Mouse (Mus musculus): ENCODE results near the gene Stab2. TPM values are rescaled to one million over a fixed set of nuclear protein-coding genes. Genes with fewer than 3 reads are reported as not detected.

Stab2 gene
- polyA plus RNA-seq, 1 experiment from 2014 or later: 0.24 TPM

DNA sequence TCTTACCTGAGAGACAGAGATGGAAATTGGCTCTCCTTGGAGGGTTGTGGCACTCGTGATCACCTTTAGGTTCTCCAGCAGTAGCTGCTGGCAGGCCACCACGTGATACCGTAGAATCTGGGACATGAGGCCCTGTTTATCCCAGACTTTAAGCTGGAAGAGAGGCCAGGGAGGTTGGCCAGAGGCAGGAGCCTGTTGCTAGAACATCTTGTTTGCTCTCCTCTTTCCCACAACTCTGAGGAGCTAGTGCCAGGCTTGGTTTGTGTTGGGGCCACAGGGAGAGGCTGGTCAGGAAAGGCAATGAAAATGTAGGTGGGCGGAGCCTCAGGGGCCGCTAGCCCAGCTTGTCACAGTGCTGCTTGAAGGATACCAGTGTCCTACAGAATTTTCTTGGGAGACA lies 135.2 kb downstream of the Stab2 start:
- DNase-seq (ENCODE audit: low spot score) (no peak), ATAC-seq (peak; percentile 28; the same call in 1 of the 2 replicates)
- Histone ChIP-seq H3K4me3 (ENCODE audit: low read depth, low read length) (no peak overlapping the region), H3K4me1 (ENCODE audit: insufficient read depth, low read depth, low read length) (no peaks in the 10 kb centered on the region), H3K9me3 (ENCODE audit: low read length) (no peaks in the 10 kb centered on the region), H3K9ac (replicated peaks; ENCODE audit: low read depth) (no peak overlapping the region), H3K27ac (ENCODE audit: low read length) (no peak overlapping the region), H3K36me3 (ENCODE audit: insufficient read depth, low read length) (no peaks in the 10 kb centered on the region), H3K4me2 (replicated peaks; ENCODE audit: low read depth, low read length) (no peak overlapping the region), H3K27me3 (replicated peaks; ENCODE audit: insufficient read depth, low read length) (no peaks in the 10 kb centered on the region)
- 59% methylated on average over 5 of the region's 5 CpGs for WGBS
- TF ChIP-seq EP300 (IDR thresholded peaks at IDR 0.05): no peak
- TF ChIP-seq CTCF (IDR thresholded peaks at IDR 0.05): no peak

DNA sequence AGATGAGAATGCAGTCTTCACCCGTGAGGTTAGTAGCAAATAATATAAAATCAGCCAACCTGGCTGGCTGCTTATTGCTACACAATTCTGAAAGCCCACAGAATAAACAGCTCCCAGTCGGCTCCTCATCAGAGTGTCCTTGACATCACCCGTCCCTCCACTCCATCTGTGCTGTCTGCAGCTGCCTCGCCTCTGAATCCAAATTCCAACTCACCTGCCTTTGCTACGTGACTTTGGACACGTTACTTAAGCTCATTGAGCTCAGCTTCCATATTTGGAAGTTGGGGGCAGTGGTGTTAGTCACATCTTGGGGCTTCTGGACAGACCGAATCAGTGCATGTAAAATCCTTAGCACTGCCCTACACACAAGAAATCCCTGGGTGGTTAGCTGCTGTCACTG lies 135.7 kb downstream of the Stab2 start:
- Histone ChIP-seq H3K27ac (ENCODE audit: low read length) (no peak overlapping the region), H3K4me2 (replicated peaks; ENCODE audit: low read depth, low read length) (no peak overlapping the region), H3K27me3 (replicated peaks; ENCODE audit: insufficient read depth, low read length) (no peaks in the 10 kb centered on the region), H3K9me3 (ENCODE audit: low read length) (no peaks in the 10 kb centered on the region), H3K9ac (replicated peaks; ENCODE audit: low read depth) (no peak overlapping the region), H3K4me3 (ENCODE audit: low read depth, low read length) (no peak overlapping the region), H3K4me1 (ENCODE audit: insufficient read depth, low read depth, low read length) (no peaks in the 10 kb centered on the region), H3K36me3 (ENCODE audit: insufficient read depth, low read length) (no peaks in the 10 kb centered on the region)
- TF ChIP-seq EP300 (IDR thresholded peaks at IDR 0.05): no peak
- no peak for TF ChIP-seq CTCF (IDR thresholded peaks at IDR 0.05)
- ATAC-seq: peak; percentile 46; the same call in 1 of the 2 replicates
- no peak for DNase-seq (ENCODE audit: low spot score)
- 41% methylated on average over 7 of the region's 7 CpGs for WGBS

DNA sequence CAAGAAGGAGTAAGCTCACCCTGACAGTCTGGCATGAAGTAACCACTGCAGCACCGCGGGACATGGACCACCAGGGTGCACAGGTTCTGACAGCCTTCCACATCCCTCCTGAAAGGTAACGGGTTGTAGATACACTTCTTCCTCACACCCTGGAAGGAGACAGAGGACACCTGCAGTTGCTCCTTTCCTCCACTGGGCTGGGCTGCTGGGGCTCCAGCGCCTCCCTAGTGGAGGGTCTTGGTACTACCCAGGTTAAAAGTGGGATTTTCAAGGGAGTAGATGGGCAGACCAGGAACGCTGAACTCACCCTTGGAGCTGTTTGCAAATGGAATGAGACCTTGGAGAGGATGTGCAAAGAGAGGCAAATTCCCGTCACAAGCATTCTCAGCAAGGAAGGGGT lies 144.4 kb downstream of the Stab2 start:
- H3K9me3 ChIP-seq (ENCODE audit: low read length): no peaks in the 10 kb centered on the region
- no peak overlapping the region for H3K9ac ChIP-seq (replicated peaks; ENCODE audit: low read depth)
- H3K4me2 ChIP-seq (replicated peaks; ENCODE audit: low read depth, low read length): no peak overlapping the region
- TF ChIP-seq CTCF (IDR thresholded peaks at IDR 0.05): peak; percentile 50
- TF ChIP-seq EP300 (IDR thresholded peaks at IDR 0.05): no peak
- H3K36me3 ChIP-seq (ENCODE audit: insufficient read depth, low read length): no peaks in the 10 kb centered on the region
- DNase-seq (ENCODE audit: low spot score): no peak
- ATAC-seq: no peak
- no peak overlapping the region for H3K4me3 ChIP-seq (ENCODE audit: low read depth, low read length)
- no peak overlapping the region for H3K27ac ChIP-seq (ENCODE audit: low read length)
- no peaks in the 10 kb centered on the region for H3K27me3 ChIP-seq (replicated peaks; ENCODE audit: insufficient read depth, low read length)
- WGBS: 88% methylated on average over 6 of the region's 6 CpGs
- H3K4me1 ChIP-seq (ENCODE audit: insufficient read depth, low read depth, low read length): no peaks in the 10 kb centered on the region

DNA sequence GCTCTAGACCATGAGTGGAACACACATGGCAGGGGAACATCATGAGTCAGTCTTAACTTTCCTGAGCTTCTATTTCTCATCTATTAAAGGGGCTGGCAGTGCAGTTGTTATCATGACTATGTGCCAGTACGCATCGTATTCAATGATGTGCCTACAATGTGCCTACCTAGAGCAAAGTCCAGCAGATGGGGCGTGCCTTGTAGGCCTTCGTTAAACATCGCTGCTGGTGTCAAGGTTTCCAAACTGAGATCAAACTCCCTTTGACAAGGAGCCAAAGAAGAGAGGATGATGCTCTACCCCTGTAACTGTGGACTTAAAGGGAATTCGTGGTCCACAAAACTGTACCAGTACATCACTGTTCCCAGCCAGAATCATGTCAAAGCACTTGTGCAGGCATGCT lies 145.3 kb downstream of the Stab2 start:
- DNase-seq (ENCODE audit: low spot score) (no peak), ATAC-seq (no peak)
- TF ChIP-seq CTCF (IDR thresholded peaks at IDR 0.05): no peak
- no peak for TF ChIP-seq EP300 (IDR thresholded peaks at IDR 0.05)
- 86% methylated on average over 6 of the region's 6 CpGs for WGBS
- no peak overlapping the region for H3K4me3 ChIP-seq (ENCODE audit: low read depth, low read length)
- H3K4me1 ChIP-seq (ENCODE audit: insufficient read depth, low read depth, low read length): no peaks in the 10 kb centered on the region
- H3K9me3 ChIP-seq (ENCODE audit: low read length): no peaks in the 10 kb centered on the region
- H3K27me3 ChIP-seq (replicated peaks; ENCODE audit: insufficient read depth, low read length): no peaks in the 10 kb centered on the region
- no peaks in the 10 kb centered on the region for H3K36me3 ChIP-seq (ENCODE audit: insufficient read depth, low read length)
- H3K4me2 ChIP-seq (replicated peaks; ENCODE audit: low read depth, low read length): no peak overlapping the region
- H3K27ac ChIP-seq (ENCODE audit: low read length): no peak overlapping the region
- H3K9ac ChIP-seq (replicated peaks; ENCODE audit: low read depth): no peak overlapping the region

DNA sequence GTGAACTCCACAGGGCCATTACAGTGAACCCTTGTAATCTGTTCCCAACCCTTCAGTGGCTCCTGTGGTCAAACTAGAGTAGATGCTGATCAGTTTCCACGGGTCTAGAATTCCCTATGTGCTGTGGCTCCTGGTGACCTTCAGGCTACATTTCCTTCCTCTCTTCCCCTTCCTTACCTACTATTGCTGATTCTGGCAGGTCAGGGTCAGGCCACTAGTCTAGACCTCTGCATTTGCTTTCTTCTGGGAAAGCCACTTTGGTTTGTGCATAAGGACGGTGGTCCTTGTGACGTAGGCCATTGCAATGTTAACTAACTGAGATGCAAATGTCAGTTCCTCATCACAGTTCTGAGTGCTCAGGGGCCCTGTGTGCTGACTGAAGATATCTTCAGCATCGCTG lies 147.4 kb downstream of the Stab2 start:
- no peak overlapping the region for H3K27ac ChIP-seq (ENCODE audit: low read length)
- H3K9me3 ChIP-seq (ENCODE audit: low read length): no peaks in the 10 kb centered on the region
- H3K36me3 ChIP-seq (ENCODE audit: insufficient read depth, low read length): no peaks in the 10 kb centered on the region
- no peaks in the 10 kb centered on the region for H3K27me3 ChIP-seq (replicated peaks; ENCODE audit: insufficient read depth, low read length)
- H3K4me1 ChIP-seq (ENCODE audit: insufficient read depth, low read depth, low read length): no peaks in the 10 kb centered on the region
- no peak overlapping the region for H3K4me3 ChIP-seq (ENCODE audit: low read depth, low read length)
- 73% methylated on average over 4 of the region's 4 CpGs for WGBS
- no peak for TF ChIP-seq EP300 (IDR thresholded peaks at IDR 0.05)
- TF ChIP-seq CTCF (IDR thresholded peaks at IDR 0.05): no peak
- ATAC-seq (no peak), DNase-seq (ENCODE audit: low spot score) (no peak)
- no peak overlapping the region for H3K4me2 ChIP-seq (replicated peaks; ENCODE audit: low read depth, low read length)
- H3K9ac ChIP-seq (replicated peaks; ENCODE audit: low read depth): no peak overlapping the region

DNA sequence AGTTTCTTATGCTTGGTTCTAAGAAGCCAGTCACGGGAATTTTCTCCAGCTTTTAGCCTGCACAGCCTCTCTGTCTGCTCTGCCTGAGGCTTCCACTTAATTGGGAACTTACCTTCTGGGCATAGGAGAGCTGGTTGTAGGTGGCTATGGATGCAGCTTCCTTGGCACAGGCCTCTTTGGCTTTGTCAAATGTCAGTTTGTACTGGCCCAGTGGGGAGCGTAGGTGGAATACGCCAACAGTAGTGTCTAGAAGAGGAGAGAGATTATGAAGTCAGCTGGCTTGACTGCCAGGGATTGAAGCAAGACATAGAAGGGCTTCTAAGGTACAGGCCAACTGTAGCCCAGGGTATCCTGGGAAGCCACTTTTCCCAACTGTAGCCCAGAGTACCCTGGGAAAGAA lies 154.4 kb downstream of the Stab2 start:
- Histone ChIP-seq H3K4me1 (ENCODE audit: insufficient read depth, low read depth, low read length) (no peaks in the 10 kb centered on the region), H3K27ac (ENCODE audit: low read length) (no peak overlapping the region), H3K9me3 (ENCODE audit: low read length) (no peaks in the 10 kb centered on the region), H3K27me3 (replicated peaks; ENCODE audit: insufficient read depth, low read length) (no peaks in the 10 kb centered on the region), H3K36me3 (ENCODE audit: insufficient read depth, low read length) (no peaks in the 10 kb centered on the region), H3K9ac (replicated peaks; ENCODE audit: low read depth) (no peak overlapping the region), H3K4me2 (replicated peaks; ENCODE audit: low read depth, low read length) (no peak overlapping the region), H3K4me3 (ENCODE audit: low read depth, low read length) (no peak overlapping the region)
- DNase-seq (ENCODE audit: low spot score) (no peak), ATAC-seq (no peak)
- TF ChIP-seq CTCF (IDR thresholded peaks at IDR 0.05) (no peak), EP300 (IDR thresholded peaks at IDR 0.05) (no peak)
- 86% methylated on average over 3 of the region's 3 CpGs for WGBS

DNA sequence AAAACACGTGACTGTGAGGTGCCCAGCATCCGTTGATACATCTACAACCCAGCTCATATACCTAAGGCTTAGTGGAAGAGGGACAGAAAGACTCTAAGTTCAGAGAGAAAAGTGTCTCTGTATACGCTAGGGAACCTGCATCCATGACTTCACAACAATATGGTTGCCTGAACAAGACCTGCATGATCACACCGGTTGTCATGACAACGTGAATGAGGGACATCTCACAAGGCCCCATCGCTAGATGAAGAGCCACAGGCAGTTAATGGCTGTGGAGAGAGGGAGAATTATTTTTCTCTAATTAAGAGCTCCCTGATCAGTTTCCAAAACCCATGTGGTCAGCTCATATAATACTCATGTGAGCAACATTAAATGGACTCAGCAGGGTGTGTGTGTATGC lies 155.7 kb downstream of the Stab2 start:
- Histone ChIP-seq H3K36me3 (ENCODE audit: insufficient read depth, low read length) (no peaks in the 10 kb centered on the region), H3K9ac (replicated peaks; ENCODE audit: low read depth) (no peak overlapping the region), H3K27ac (ENCODE audit: low read length) (no peak overlapping the region), H3K27me3 (replicated peaks; ENCODE audit: insufficient read depth, low read length) (no peaks in the 10 kb centered on the region), H3K4me3 (ENCODE audit: low read depth, low read length) (no peak overlapping the region), H3K4me2 (replicated peaks; ENCODE audit: low read depth, low read length) (no peak overlapping the region), H3K4me1 (ENCODE audit: insufficient read depth, low read depth, low read length) (no peaks in the 10 kb centered on the region), H3K9me3 (ENCODE audit: low read length) (no peaks in the 10 kb centered on the region)
- ATAC-seq (no peak), DNase-seq (ENCODE audit: low spot score) (no peak)
- TF ChIP-seq EP300 (IDR thresholded peaks at IDR 0.05) (no peak), CTCF (IDR thresholded peaks at IDR 0.05) (no peak)
- 83% methylated on average over 6 of the region's 6 CpGs for WGBS

All from lung, postnatal 0 days (tissue).